Mouse (Mus musculus): Measurements from ENCODE around the gene Slc7a6.

DNA sequence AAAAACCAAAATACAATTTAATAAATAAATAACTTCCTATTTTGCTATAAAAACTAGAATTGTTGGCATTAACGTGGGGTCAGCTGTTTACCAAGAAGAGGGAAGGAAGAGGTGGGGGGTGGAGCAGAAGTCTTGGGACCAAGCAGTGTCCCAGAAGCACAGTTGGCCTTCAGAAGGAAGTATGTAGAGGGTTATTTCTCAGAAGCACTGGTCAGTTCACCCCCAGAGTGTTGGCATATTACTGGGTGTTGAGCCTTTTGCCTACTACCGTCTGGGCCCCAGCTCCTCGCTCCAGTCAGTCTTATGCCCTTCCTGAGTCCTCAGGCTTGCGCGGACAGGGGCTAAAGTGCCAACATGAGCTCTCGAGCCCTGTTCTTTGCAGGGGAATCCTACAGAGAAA, 19.6 kb upstream of the Slc7a6 start:
- TF ChIP-seq CTCF (IDR thresholded peaks at IDR 0.05; ENCODE audit: control insufficient read depth, insufficient read depth, insufficient read length) (no peak), CEBPB (IDR thresholded peaks at IDR 0.05; ENCODE audit: low read depth) (no peak), MYOD1 (IDR thresholded peaks at IDR 0.05; ENCODE audit: control insufficient read depth, insufficient read length, low read depth) (no peak), MYOG (IDR thresholded peaks at IDR 0.05; ENCODE audit: control insufficient read depth, extremely low read depth, insufficient read length) (no peak), FOSL1 (IDR thresholded peaks at IDR 0.05; ENCODE audit: insufficient read depth, low read length, poor library complexity, severe bottlenecking) (no peak), MAX (IDR thresholded peaks at IDR 0.05) (no peak), USF1 (IDR thresholded peaks at IDR 0.05; ENCODE audit: low read depth) (no peak)

All from C2C12 (cell line).